Mouse (Mus musculus): ENCODE results near the gene Ngf. TPM values are rescaled to one million over a fixed set of nuclear protein-coding genes. Genes with fewer than 3 reads are reported as not detected.

Ngf gene
- polyA plus RNA-seq, 1 experiment from 2014 or later = 0.26 TPM

DNA sequence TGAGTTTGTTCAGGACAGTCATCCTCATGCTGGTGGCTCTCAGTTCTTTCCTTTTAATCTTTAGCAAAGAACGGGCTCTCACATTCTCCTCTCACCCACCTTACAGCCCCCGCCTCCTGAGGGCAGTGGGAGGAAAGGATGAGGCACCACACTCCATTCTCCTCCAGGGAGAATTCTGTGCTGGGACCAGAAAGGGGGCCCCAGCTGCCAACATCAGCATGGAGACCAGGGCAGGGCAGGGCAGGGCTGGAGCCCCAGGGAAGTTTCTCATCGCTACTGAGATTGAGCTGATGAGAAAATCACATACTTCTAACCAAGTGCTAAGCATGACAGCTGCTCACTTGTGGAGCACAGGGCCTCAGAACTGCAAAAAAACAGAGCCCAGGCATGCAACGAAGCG, 2.1 kb downstream of the Ngf start:
- 52% methylated on average over 5 of the region's 5 CpGs for WGBS
- no peaks in the 10 kb centered on the region for H3K36me3 ChIP-seq
- H3K27ac ChIP-seq (ENCODE audit: poor library complexity, severe bottlenecking) = no peak overlapping the region
- H3K4me3 ChIP-seq = no peak overlapping the region
- no peak overlapping the region for H3K4me2 ChIP-seq
- 0 out of 2 replicates have a peak, but pooled peaks cover 7% of the 10 kb centered on the region for H3K4me1 ChIP-seq (replicated peaks)
- 0 out of 2 replicates have a peak, but pooled peaks cover 4% of the 10 kb centered on the region for H3K9me3 ChIP-seq (replicated peaks)
- ATAC-seq (ENCODE audit: insufficient number of reproducible peaks, low FRiP score) = no peak
- no peak overlapping the region for H3K9ac ChIP-seq
- H3K27me3 ChIP-seq (replicated peaks) = peaks cover 63% of the 10 kb centered on the region

- H3K4me2 ChIP-seq = no peak overlapping the region
- 76% methylated on average over 15 of the region's 15 CpGs for WGBS
Measured at GRCm38 (mm10) chr3:102474275-102475155, 4.8 kb downstream of the Ngf start.

DNA sequence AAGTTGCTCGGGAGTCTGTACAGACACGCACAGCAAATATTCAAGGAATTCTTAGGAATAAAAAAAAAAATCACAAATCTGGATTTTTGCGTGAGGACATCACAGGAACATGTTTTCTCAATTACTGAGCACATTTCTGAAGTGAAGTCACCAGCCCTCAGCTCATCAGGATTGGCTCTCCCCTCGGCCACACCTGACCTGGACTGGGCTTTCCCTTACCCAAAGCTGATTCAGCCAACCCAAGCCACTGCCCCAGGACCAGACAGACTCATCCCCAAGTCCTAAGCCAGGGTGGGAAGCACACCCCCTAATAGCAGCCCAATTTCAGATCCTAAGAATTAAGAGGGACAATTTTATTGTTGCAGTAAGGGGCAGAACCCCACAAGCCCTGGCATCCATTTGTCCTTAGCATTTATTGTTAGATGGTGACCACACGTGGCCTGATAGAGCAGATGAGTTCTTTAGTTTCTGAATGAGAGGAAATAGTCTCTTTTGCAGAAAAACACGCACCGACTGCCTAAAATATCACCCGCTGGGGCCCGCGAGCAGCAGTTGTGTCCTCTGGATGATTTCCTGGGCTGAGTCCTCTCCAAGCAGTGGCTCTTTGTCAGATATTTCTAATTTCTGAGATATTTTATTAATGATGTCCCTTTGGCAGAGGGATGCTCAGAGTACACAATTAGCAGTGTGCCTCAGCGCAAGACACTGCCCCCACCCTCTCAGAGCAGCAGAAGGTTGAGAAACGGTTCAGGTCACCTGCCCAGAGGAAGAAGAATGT, 8.4 kb downstream of the Ngf start:
- Histone ChIP-seq H3K4me3 (no peak overlapping the region), H3K4me1 (replicated peaks) (no peaks in the 10 kb centered on the region), H3K36me3 (no peaks in the 10 kb centered on the region), H3K4me2 (no peak overlapping the region), H3K9me3 (replicated peaks) (0 out of 2 replicates have a peak, but pooled peaks cover 5% of the 10 kb centered on the region), H3K27ac (ENCODE audit: poor library complexity, severe bottlenecking) (no peak overlapping the region), H3K9ac (no peak overlapping the region), H3K27me3 (replicated peaks) (peaks cover 10% of the 10 kb centered on the region; the same call in 1 of the 2 replicates)
- 77% methylated on average over 12 of the region's 12 CpGs for WGBS
- ATAC-seq (ENCODE audit: insufficient number of reproducible peaks, low FRiP score) = no peak

More at GRCm38 (mm10) chr3:102474275-102475155, 4.8 kb downstream of the Ngf start:
- Histone ChIP-seq H3K9ac (no peak overlapping the region), H3K27me3 (replicated peaks) (peaks cover 42% of the 10 kb centered on the region), H3K27ac (ENCODE audit: poor library complexity, severe bottlenecking) (no peak overlapping the region), H3K4me1 (replicated peaks) (0 out of 2 replicates have a peak, but pooled peaks cover 7% of the 10 kb centered on the region), H3K36me3 (no peaks in the 10 kb centered on the region), H3K4me3 (no peak overlapping the region), H3K9me3 (replicated peaks) (0 out of 2 replicates have a peak, but pooled peaks cover 5% of the 10 kb centered on the region)
- no peak for ATAC-seq (ENCODE audit: insufficient number of reproducible peaks, low FRiP score)

DNA sequence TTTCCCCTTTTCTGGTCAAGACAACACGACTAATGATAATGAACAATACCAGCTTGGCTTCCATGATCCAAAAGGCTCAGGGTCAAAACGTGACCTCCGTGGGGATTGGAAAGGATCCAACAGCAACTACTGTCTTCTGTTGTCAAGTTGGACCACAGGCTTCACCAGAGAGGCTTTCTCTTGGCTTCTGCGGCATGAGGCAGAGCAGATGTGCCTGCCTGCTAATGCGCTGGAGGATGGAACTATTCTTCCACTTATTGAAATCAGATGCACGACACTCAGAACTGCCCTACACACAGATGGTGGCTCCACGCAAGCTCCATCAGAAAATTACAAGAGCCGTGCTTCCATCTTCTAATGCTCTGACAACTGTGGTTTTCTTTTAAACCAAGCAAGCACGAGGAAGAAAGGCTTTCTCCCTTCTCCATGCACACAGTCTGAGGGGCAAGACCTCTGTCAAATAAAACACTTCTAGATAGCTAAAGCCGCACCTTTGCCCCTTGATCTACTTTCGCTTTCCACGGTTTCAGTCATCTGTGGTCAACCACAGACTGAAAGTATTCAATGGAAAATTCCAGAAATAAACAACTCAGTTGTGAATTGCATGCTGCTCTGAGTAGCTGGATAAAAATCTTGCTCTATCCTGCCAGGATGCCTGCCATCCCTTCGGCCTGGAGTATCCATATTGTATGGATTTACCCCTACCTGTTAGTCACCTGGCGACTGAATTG, 20.8 kb downstream of the Ngf start:
- WGBS = 65% methylated on average over 14 of the region's 14 CpGs
- Histone ChIP-seq H3K9ac (no peak overlapping the region), H3K27me3 (replicated peaks) (no peaks in the 10 kb centered on the region; the same call in 1 of the 2 replicates), H3K4me3 (no peak overlapping the region), H3K4me2 (no peak overlapping the region), H3K27ac (ENCODE audit: poor library complexity, severe bottlenecking) (no peak overlapping the region), H3K4me1 (replicated peaks) (no peaks in the 10 kb centered on the region), H3K9me3 (replicated peaks) (no peaks in the 10 kb centered on the region), H3K36me3 (no peaks in the 10 kb centered on the region)
- ATAC-seq (ENCODE audit: insufficient number of reproducible peaks, low FRiP score) = no peak

DNA sequence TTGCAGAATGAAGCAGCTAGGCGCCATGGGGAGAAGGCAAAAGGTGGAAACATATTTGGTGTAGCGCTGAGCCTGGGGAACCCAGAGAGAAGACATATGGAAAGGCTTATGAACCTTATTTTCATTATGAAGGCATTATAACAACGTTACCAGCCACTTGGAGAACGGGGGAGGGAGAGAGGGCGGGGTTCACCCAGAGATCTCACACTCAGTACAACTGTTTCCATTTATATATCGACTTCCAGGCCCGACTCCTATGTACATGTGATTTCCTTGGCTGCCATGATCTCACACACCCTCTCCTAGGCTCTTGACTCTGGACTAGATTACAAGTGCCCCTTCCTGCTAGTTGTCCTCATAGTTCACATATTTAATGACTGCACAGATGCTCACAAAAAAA, 28.4 kb downstream of the Ngf start:
- no peaks in the 10 kb centered on the region for H3K9me3 ChIP-seq (replicated peaks)
- H3K4me1 ChIP-seq (replicated peaks) = no peaks in the 10 kb centered on the region
- ATAC-seq (ENCODE audit: insufficient number of reproducible peaks, low FRiP score) = no peak
- H3K36me3 ChIP-seq = no peaks in the 10 kb centered on the region
- H3K4me3 ChIP-seq = no peak overlapping the region
- no peak overlapping the region for H3K27ac ChIP-seq (ENCODE audit: poor library complexity, severe bottlenecking)
- H3K27me3 ChIP-seq (replicated peaks) = no peaks in the 10 kb centered on the region
- no peak overlapping the region for H3K4me2 ChIP-seq
- 71% methylated on average over 7 of the region's 7 CpGs for WGBS
- H3K9ac ChIP-seq = no peak overlapping the region

DNA sequence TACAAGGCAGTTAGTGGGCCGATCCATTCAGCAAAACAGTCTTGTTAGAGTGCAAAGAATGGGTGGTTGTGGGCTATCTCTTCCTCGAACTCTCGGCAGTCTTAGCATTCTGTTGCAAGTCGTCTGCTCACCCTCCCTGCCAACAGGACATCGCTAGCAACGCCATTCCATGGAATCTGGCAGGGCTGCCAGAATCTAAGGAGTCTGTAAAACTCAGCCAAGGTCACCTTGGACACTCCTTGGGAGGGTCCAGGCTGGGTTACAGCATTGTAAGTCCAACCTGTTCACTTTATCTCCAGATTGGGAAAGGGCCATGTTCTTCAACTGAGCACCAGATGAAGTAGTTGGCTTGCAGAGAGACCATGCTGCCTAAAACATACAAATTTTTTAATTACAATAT, 29.2 kb downstream of the Ngf start:
- no peak for ATAC-seq (ENCODE audit: insufficient number of reproducible peaks, low FRiP score)
- H3K4me1 ChIP-seq (replicated peaks) = no peaks in the 10 kb centered on the region
- 63% methylated on average over 6 of the region's 6 CpGs for WGBS
- H3K9me3 ChIP-seq (replicated peaks) = no peaks in the 10 kb centered on the region
- no peak overlapping the region for H3K4me3 ChIP-seq
- no peak overlapping the region for H3K27ac ChIP-seq (ENCODE audit: poor library complexity, severe bottlenecking)
- no peaks in the 10 kb centered on the region for H3K27me3 ChIP-seq (replicated peaks)
- H3K4me2 ChIP-seq = no peak overlapping the region
- H3K9ac ChIP-seq = no peak overlapping the region
- no peaks in the 10 kb centered on the region for H3K36me3 ChIP-seq

DNA sequence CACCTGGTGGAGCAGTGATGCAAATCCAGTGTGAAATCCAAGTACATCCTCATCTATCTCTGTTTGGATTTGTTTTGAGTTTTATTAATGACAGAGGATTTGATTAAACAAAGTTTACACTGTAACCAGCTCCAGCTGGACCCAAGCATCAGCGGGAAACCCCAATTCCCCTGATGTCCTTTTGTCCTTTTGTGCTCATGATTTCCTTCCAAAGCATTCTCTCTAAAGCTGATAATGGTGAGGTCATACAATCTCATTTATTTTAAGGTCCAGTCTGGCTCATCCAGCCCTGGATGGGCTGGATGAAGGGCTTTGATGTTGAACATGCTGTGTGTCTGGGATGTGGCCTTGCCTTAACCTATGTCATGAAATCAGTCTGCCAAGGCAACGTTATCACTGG, 30.3 kb downstream of the Ngf start:
- Histone ChIP-seq H3K27me3 (replicated peaks) (no peaks in the 10 kb centered on the region), H3K4me2 (no peak overlapping the region), H3K4me3 (no peak overlapping the region), H3K4me1 (replicated peaks) (no peaks in the 10 kb centered on the region), H3K36me3 (no peaks in the 10 kb centered on the region), H3K9ac (no peak overlapping the region), H3K9me3 (replicated peaks) (no peaks in the 10 kb centered on the region), H3K27ac (ENCODE audit: poor library complexity, severe bottlenecking) (no peak overlapping the region)
- no peak for ATAC-seq (ENCODE audit: insufficient number of reproducible peaks, low FRiP score)
- WGBS = 77% methylated on average over 2 of the region's 2 CpGs

- WGBS = 62% methylated on average over 4 of the region's 4 CpGs
Measured at GRCm38 (mm10) chr3:102501186-102501585, 31.5 kb downstream of the Ngf start.

DNA sequence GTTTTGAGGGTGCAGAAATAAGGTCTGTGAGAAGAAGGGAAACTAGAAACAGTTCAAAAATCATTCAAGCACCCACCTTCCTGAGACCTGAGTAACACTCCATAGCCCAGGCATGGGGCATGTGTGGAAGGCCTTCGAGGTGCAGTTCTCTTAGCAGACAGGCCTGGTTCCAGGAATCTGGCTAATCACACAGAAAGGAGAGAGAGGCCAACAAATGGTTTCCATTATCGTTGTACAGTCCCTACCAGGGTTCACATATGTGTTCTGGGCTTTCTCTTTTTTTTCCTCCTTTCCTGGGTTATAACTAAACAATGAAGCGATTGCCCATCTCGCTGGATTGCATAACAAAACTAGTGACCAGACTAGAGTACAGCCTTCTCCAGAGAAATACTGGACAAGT, 35.4 kb downstream of the Ngf start:
- Histone ChIP-seq H3K4me1 (replicated peaks) (no peaks in the 10 kb centered on the region), H3K27ac (ENCODE audit: poor library complexity, severe bottlenecking) (no peak overlapping the region), H3K9me3 (replicated peaks) (no peaks in the 10 kb centered on the region), H3K4me3 (no peak overlapping the region), H3K9ac (no peak overlapping the region), H3K27me3 (replicated peaks) (no peaks in the 10 kb centered on the region), H3K36me3 (no peaks in the 10 kb centered on the region), H3K4me2 (no peak overlapping the region)
- WGBS = 76% methylated on average over 4 of the region's 4 CpGs
- no peak for ATAC-seq (ENCODE audit: insufficient number of reproducible peaks, low FRiP score)

More at GRCm38 (mm10) chr3:102501186-102501585, 31.5 kb downstream of the Ngf start:
- Histone ChIP-seq H3K27me3 (replicated peaks) (no peaks in the 10 kb centered on the region), H3K4me1 (replicated peaks) (no peaks in the 10 kb centered on the region), H3K4me3 (no peak overlapping the region), H3K9me3 (replicated peaks) (no peaks in the 10 kb centered on the region), H3K36me3 (no peaks in the 10 kb centered on the region), H3K9ac (no peak overlapping the region), H3K4me2 (no peak overlapping the region), H3K27ac (ENCODE audit: poor library complexity, severe bottlenecking) (no peak overlapping the region)
- no peak for ATAC-seq (ENCODE audit: insufficient number of reproducible peaks, low FRiP score)

DNA sequence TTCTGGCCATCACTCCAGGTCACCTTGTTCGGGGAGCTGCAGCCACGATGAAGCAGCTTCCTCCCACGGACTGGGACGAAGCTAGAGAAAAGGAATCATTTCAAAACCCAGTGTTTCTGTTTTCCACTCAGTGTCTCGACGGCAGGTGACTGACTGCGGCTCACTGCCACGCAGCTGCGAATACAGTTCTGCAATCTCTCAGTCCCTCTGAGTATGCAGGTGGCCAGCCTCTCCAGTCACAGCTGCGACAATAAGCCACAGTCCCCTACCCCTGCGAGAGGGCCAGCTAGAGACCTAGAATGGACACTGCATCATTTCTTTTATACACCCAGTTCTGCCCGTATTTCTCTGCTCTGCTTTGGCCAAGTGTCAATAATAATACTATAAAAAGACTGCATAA, 36.3 kb downstream of the Ngf start:
- Histone ChIP-seq H3K9me3 (replicated peaks) (no peaks in the 10 kb centered on the region), H3K9ac (no peak overlapping the region), H3K27me3 (replicated peaks) (no peaks in the 10 kb centered on the region), H3K4me3 (no peak overlapping the region), H3K4me1 (replicated peaks) (no peaks in the 10 kb centered on the region), H3K4me2 (no peak overlapping the region), H3K36me3 (no peaks in the 10 kb centered on the region), H3K27ac (ENCODE audit: poor library complexity, severe bottlenecking) (no peak overlapping the region)
- 71% methylated on average over 12 of the region's 12 CpGs for WGBS
- no peak for ATAC-seq (ENCODE audit: insufficient number of reproducible peaks, low FRiP score)

Data from heart, embryonic 12.5 days (tissue).